Mouse (Mus musculus) ovary, adult 2 months (tissue): ENCODE measurements around the gene Afg1l. TPM values are rescaled to one million over a fixed set of nuclear protein-coding genes. Genes with fewer than 3 reads are reported as not detected.

Experiments used
- polyA plus RNA-seq: library from polyadenylated mRNA; depleted of rRNA; stranded (reverse); fragments of >200 nt; gene quantifications from 2 replicates; pipeline ENCODE4 v1.2.3, GENCODE M21; 2012; rRNA removed

Gene Afg1l
- polyA plus RNA-seq: 2.5 and 3.1 TPM in 2 replicates

DNA sequence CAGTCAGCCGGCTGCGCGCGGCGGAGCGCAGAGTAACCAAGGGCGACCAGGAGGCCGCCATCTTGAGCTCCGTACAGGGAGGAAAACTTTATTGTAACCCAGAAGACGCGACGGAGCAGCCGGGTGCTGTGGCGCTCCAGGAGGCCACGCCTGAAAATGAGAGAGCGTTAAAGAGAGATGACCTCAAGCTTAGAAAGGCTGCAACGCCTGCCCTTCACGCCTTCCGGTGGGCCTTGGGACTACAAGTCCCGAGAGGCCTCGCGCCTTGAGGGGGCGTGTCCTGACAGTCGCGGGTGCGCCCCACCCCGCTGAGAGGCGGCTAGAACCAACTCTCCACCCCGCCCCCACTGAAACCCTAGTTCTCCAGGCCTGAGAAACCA lies at the start of gene Afg1l:
Gene Afg1l, minus strand, starts transcription at position 225 of the 380 bp plus-strand sequence.

DNA sequence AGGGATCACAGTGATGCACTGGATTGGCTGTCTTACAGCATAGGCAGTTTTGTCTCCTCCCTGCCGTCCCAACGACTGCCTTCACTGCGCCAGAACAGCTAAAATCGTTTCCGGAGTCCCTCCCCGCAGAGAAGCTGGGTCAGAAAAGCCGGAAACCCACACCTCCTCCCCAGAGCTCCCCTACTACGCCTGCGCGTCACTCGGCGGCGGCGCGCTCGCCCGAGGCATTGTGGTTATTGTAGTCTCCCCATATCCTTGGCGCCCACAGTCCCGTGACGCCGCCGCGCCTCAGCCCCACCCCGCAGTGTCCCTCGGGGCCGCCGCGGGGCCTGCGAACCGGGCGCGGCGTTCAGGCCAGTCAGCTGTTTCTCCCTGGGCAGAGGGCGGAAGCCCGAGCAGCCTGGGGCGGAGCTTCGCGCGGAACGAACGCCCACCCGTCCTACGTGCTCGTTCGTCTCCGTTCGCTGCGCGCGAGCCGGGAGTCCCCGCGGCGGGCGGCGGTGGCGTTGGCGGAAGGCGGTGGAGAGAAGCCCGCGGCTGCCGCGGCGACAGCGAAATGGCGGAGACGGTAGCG lies 23.5 kb upstream of the Afg1l start, which contains the start of gene Snx3:
Gene Snx3, plus strand, starts transcription at position 256 of the 574 bp plus-strand sequence.

DNA sequence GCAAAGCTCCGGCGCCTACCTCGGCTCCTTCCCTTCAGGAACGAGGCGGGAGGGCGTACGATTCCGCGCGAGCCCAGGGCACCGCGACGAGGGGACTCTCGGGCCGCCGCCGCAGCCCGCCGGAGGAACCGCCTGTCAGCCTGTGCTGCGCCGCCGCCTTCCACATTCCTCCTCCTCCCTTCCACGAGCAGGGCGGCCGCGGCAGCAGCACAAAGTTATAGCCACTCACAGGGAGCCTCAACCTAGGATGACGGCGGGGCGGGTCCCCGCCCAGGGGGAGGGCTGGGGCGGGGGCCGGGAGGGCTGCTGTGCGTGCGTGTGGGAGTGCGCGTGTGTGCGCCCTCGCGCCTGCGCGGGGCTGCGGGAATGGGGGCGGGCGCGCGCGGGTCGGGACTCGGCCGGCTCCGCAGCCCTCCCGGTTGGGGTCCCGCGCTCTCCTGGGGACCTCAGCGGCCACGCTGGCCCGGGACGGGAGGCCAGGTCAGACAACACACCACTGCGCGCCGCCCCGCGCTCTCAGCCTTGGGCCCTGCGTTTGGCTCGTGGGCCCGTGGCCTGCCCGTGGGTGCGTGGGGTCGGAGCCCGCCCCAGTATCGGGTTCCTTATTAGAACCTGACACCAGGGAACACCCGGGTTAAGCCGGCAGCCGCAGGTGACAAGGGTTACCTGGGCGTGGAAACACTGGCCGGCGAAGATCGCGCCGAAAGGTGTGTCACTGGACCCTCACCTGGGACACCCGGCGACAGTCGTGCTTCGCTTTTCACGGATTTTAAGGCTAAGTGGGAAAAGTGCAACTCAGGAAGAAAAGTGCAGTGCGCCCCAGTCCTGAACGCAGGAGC lies 201.6 kb downstream of the Afg1l start, which contains the start of gene Foxo3:
Gene Foxo3, minus strand, starts transcription at position 249 of the 839 bp plus-strand sequence.

Other genes with a start within 250 kb of the Afg1l start
- 72.5 and 80.8 TPM in 2 replicates for gene Foxo3, start 201.8 kb downstream of the Afg1l start, polyA plus RNA-seq
- 199 and 240 TPM in 2 replicates for gene Snx3, start 23.5 kb upstream of the Afg1l start, polyA plus RNA-seq
- 0.31 and 0.45 TPM in 2 replicates for gene Nr2e1, start 105.1 kb upstream of the Afg1l start, polyA plus RNA-seq
- 25.9 and 41.9 TPM in 2 replicates for gene Ostm1, start 105.3 kb upstream of the Afg1l start, polyA plus RNA-seq